Mouse (Mus musculus) cerebellum, adult 2 months (tissue): Measurements from ENCODE around the gene Tlr4. TPM values are rescaled to one million over a fixed set of nuclear protein-coding genes. Genes with fewer than 3 reads are reported as not detected.

Experiments
- DNase-seq, 2 experiments: peaks; one replicate each; pipeline ENCODE4 v3.0.0; 2021
- H3K27ac ChIP-seq: fragments of 200-500 bp; 2 replicates; pipeline ENCODE4 v1.5.1; 2012; ENCODE audit warnings: low read length, control low read depth, inconsistent platforms; ENCODE audit not compliant: insufficient read depth
- H3K27me3 ChIP-seq: fragments of 200-500 bp; 2 replicates; pipeline ENCODE4 v1.6.1; 2012; ENCODE audit warnings: inconsistent platforms, mild to moderate bottlenecking, low read length, moderate library complexity; ENCODE audit not compliant: control insufficient read depth, insufficient read depth
- H3K4me1 ChIP-seq: fragments of 200-500 bp; 2 replicates; pipeline ENCODE4 v1.6.1; 2011; ENCODE audit warnings: low read length; ENCODE audit not compliant: control insufficient read depth, insufficient read depth
- H3K4me3 ChIP-seq: fragments of 200-500 bp; replicated peaks from 2 replicates; pipeline ENCODE3; 2011; ENCODE audit warnings: mild to moderate bottlenecking, low read depth, low read length, control low read depth; ENCODE audit not compliant: insufficient read depth
- CTCF ChIP-seq: fragments of 200-500 bp; IDR thresholded peaks from 2 replicates; pipeline ENCODE4 v1.5.1; 2011; ENCODE audit warnings: low read depth, mild to moderate bottlenecking, control low read depth, low read length, moderate library complexity, borderline replicate concordance; ENCODE audit not compliant: insufficient read depth
- POLR2A ChIP-seq: fragments of 200-500 bp; IDR thresholded peaks from 2 replicates; pipeline ENCODE4 v1.6.1; 2011; ENCODE audit warnings: low read length, control low read depth, borderline replicate concordance; ENCODE audit not compliant: insufficient read depth
- WGBS: fragments of 180-500 bp; shearing (Covaris S2); methylation state at CpG from one replicate; pipeline ENCODE4 v1.1.7; 2018; 5-methylcytosine and 5-hydroxymethylcytosine counted together
- polyA plus RNA-seq: library from polyadenylated mRNA; depleted of rRNA; stranded (reverse); fragments of >200 nt; gene quantifications from 2 replicates; pipeline ENCODE4 v1.2.3, GENCODE M21; 2012

Tlr4 gene
- polyA plus RNA-seq, 1 experiment, result 0.46 TPM

- no peak overlapping the region for H3K27ac ChIP-seq
- no peak for DNase-seq
- no peak overlapping the region for H3K4me3 ChIP-seq
- WGBS, result 78% methylated on average over 4 of the region's 4 CpGs
- H3K4me1 ChIP-seq, result no peaks in the 10 kb centered on the region
- no peaks in the 10 kb centered on the region for H3K27me3 ChIP-seq
- TF ChIP-seq CTCF (no peak), POLR2A (no peak)
Measured at GRCm38 (mm10) chr4:66875751-66876150, 48.4 kb downstream of the Tlr4 start.

- Histone ChIP-seq H3K27me3 (no peaks in the 10 kb centered on the region), H3K4me1 (no peaks in the 10 kb centered on the region), H3K27ac (no peak overlapping the region), H3K4me3 (no peak overlapping the region)
- DNase-seq, result no peak
- 81% methylated on average over 11 of the region's 11 CpGs for WGBS
- TF ChIP-seq POLR2A (no peak), CTCF (no peak)
Measured at GRCm38 (mm10) chr4:66877609-66878008, 50.2 kb downstream of the Tlr4 start.

GRCm38 (mm10) chr4:66881496-66881895 lies 54.1 kb downstream of the Tlr4 start:
- WGBS, result 100% methylated on average over 1 of the region's 1 CpGs
- Histone ChIP-seq H3K4me1 (no peaks in the 10 kb centered on the region), H3K27ac (no peak overlapping the region), H3K4me3 (no peak overlapping the region), H3K27me3 (no peaks in the 10 kb centered on the region)
- TF ChIP-seq POLR2A, result no peak
- TF ChIP-seq CTCF, result no peak
- DNase-seq, result no peak

GRCm38 (mm10) chr4:66883264-66883663 lies 55.9 kb downstream of the Tlr4 start:
- WGBS, result 95% methylated on average over 5 of the region's 5 CpGs
- H3K27me3 ChIP-seq, result no peaks in the 10 kb centered on the region
- H3K4me3 ChIP-seq, result no peak overlapping the region
- TF ChIP-seq CTCF (no peak), POLR2A (no peak)
- H3K4me1 ChIP-seq, result no peaks in the 10 kb centered on the region
- DNase-seq, result no peak
- no peak overlapping the region for H3K27ac ChIP-seq

- no peak overlapping the region for H3K27ac ChIP-seq
- no peaks in the 10 kb centered on the region for H3K27me3 ChIP-seq
- DNase-seq, result no peak
- TF ChIP-seq CTCF, result no peak
- TF ChIP-seq POLR2A, result no peak
- WGBS, result 53% methylated on average over 2 of the region's 2 CpGs
- no peaks in the 10 kb centered on the region; the same call in 1 of the 2 replicates for H3K4me1 ChIP-seq
- H3K4me3 ChIP-seq, result no peak overlapping the region
Measured at GRCm38 (mm10) chr4:66894547-66894946, 67.2 kb downstream of the Tlr4 start.

GRCm38 (mm10) chr4:66894981-66895380 lies 67.6 kb downstream of the Tlr4 start:
- no peaks in the 10 kb centered on the region; the same call in 1 of the 2 replicates for H3K4me1 ChIP-seq
- H3K4me3 ChIP-seq, result no peak overlapping the region
- no peaks in the 10 kb centered on the region for H3K27me3 ChIP-seq
- no peak overlapping the region for H3K27ac ChIP-seq
- no peak for TF ChIP-seq CTCF
- no peak for TF ChIP-seq POLR2A
- WGBS, result 55% methylated on average over 7 of the region's 7 CpGs
- DNase-seq, result no peak

GRCm38 (mm10) chr4:66900126-66900525 lies 72.7 kb downstream of the Tlr4 start:
- no peak for DNase-seq
- no peaks in the 10 kb centered on the region for H3K27me3 ChIP-seq
- H3K4me3 ChIP-seq, result no peak overlapping the region
- TF ChIP-seq POLR2A (no peak), CTCF (no peak)
- H3K27ac ChIP-seq, result no peak overlapping the region
- H3K4me1 ChIP-seq, result no peaks in the 10 kb centered on the region

- Histone ChIP-seq H3K27ac (no peak overlapping the region), H3K4me1 (no peaks in the 10 kb centered on the region), H3K27me3 (no peaks in the 10 kb centered on the region), H3K4me3 (no peak overlapping the region)
- no peak for TF ChIP-seq POLR2A
- no peak for TF ChIP-seq CTCF
- DNase-seq, result peak in 1 of 2 experiments; percentile 47
Measured at GRCm38 (mm10) chr4:66901498-66901897, 74.1 kb downstream of the Tlr4 start.
